Mouse (Mus musculus) megakaryocyte-erythroid progenitor cell, adult 5-6 weeks (primary cell): ENCODE measurements around the gene Kcne1. TPM values are rescaled to one million over a fixed set of nuclear protein-coding genes. Genes with fewer than 3 reads are reported as not detected.

ENCODE experiments used
- ATAC-seq: replicated peaks from 2 replicates; pipeline ENCODE4 v1.8.0; 2016; ENCODE audit warnings: mild to moderate bottlenecking, inconsistent platforms; ENCODE audit not compliant: severe bottlenecking, poor library complexity, low FRiP score, low TSS enrichment
- total RNA-seq, 2 experiments: library from RNA; stranded (forward) in 1 of 2; stranded (reverse) in 1 of 2; fragments of 200-1000, 215-1000 nt in 1 of 2; fragments of >200 nt in 1 of 2; fragmentation: Nextera tagmentation in 1 of 2; gene quantifications; 2 replicates each; pipeline ENCODE4 v1.2.3; 2014 to 2017

The Kcne1 gene
- total RNA-seq, 2 experiments from 2014 or later, result not detected

- ATAC-seq, result peak; percentile 62; the same call in 1 of the 2 replicates
Measured at GRCm38 (mm10) chr16:92358734-92359133, 534 bp downstream of the Kcne1 start.

GRCm38 (mm10) chr16:92357566-92357965 is 1.7 kb downstream of the Kcne1 start:
- no peak for ATAC-seq

GRCm38 (mm10) chr16:92357023-92357422 is 2.2 kb downstream of the Kcne1 start:
- ATAC-seq, result no peak

GRCm38 (mm10) chr16:92355982-92356381 is 3.3 kb downstream of the Kcne1 start:
- 0 out of 2 replicates have a peak, but pooled peaks have one; percentile 40 for ATAC-seq

GRCm38 (mm10) chr16:92355366-92355765 is 3.9 kb downstream of the Kcne1 start:
- ATAC-seq, result no peak

- no peak for ATAC-seq
Measured at GRCm38 (mm10) chr16:92353897-92354296, 5.4 kb downstream of the Kcne1 start.

- no peak for ATAC-seq
Measured at GRCm38 (mm10) chr16:92353295-92353694, 6.0 kb downstream of the Kcne1 start.

GRCm38 (mm10) chr16:92348941-92349340 is 10.3 kb downstream of the Kcne1 start:
- no peak for ATAC-seq

- no peak for ATAC-seq
Measured at GRCm38 (mm10) chr16:92346297-92346916, 12.9 kb downstream of the Kcne1 start.

GRCm38 (mm10) chr16:92345177-92345576 is 14.1 kb downstream of the Kcne1 start:
- ATAC-seq, result no peak

- peak; percentile 90 for ATAC-seq
Measured at GRCm38 (mm10) chr16:92340612-92341511, 18.4 kb downstream of the Kcne1 start.

- peak; percentile 64 for ATAC-seq
Measured at GRCm38 (mm10) chr16:92336280-92336679, 23.0 kb downstream of the Kcne1 start.

- ATAC-seq, result no peak
Measured at GRCm38 (mm10) chr16:92334600-92334999, 24.7 kb downstream of the Kcne1 start.

- no peak for ATAC-seq
Measured at GRCm38 (mm10) chr16:92330966-92331365, 28.3 kb downstream of the Kcne1 start.

- no peak for ATAC-seq
Measured at GRCm38 (mm10) chr16:92327911-92328310, 31.4 kb downstream of the Kcne1 start.

- no peak for ATAC-seq
Measured at GRCm38 (mm10) chr16:92325062-92325406, 34.2 kb downstream of the Kcne1 start.

- no peak for ATAC-seq
Measured at GRCm38 (mm10) chr16:92324309-92325061, 34.8 kb downstream of the Kcne1 start.

GRCm38 (mm10) chr16:92321341-92321740 is 37.9 kb downstream of the Kcne1 start, which contains the start of gene Fam243:
Gene Fam243, minus strand, starts transcription at chr16:92321441.
- ATAC-seq, result no peak

- ATAC-seq, result no peak
Measured at GRCm38 (mm10) chr16:92320361-92320760, 38.9 kb downstream of the Kcne1 start.
